Mouse (Mus musculus): ENCODE measurements around the gene Itpkb. TPM values are rescaled to one million over a fixed set of nuclear protein-coding genes. Genes with fewer than 3 reads are reported as not detected.

The Itpkb gene
- total RNA-seq, 1 experiment = 3.3 TPM

GRCm38 (mm10) chr1:180449641-180450040 lies 119.4 kb downstream of the Itpkb start:
- in situ Hi-C loops (cut with MboI; ENCODE audit: low sequenced_read_pairs in 2 of 2, unreplicated experiment in 2 of 2) = no loop called here
- H3K27ac ChIP-seq (ENCODE audit: insufficient read depth, low read depth, low read length, poor library complexity, severe bottlenecking) = no peak overlapping the region
- peaks cover 0 to 5% of the 10 kb centered on the region in 2 experiments; a peak in 1 of 4 replicates for H3K4me1 ChIP-seq (ENCODE audit: control insufficient read depth in 2 of 2, insufficient read depth in 2 of 2, low read length in 2 of 2, poor library complexity in 1 of 2)
- H3K9me3 ChIP-seq (ENCODE audit: control insufficient read depth, insufficient read depth, low read depth, low read length) = no peaks in the 10 kb centered on the region
- DNase-seq (ENCODE audit: low read depth, low spot score) = no peak
- no peak for TF ChIP-seq CHD2 (IDR thresholded peaks at IDR 0.05; ENCODE audit: low read depth, low read length)
- no peak for TF ChIP-seq MAFK (IDR thresholded peaks at IDR 0.05; ENCODE audit: insufficient read depth, low read depth, low read length)
- TF ChIP-seq ZC3H11A (IDR thresholded peaks at IDR 0.05; ENCODE audit: borderline replicate concordance, low read depth, low read length) = no peak
- no peak for TF ChIP-seq HCFC1 (IDR thresholded peaks at IDR 0.05; ENCODE audit: borderline replicate concordance, insufficient read depth, low read length)
- no peak for TF ChIP-seq ZNF384 (IDR thresholded peaks at IDR 0.05; ENCODE audit: low read depth, low read length)
- H3K36me3 ChIP-seq (ENCODE audit: control insufficient read depth, insufficient read depth, low read length, poor library complexity, severe bottlenecking) = no peaks in the 10 kb centered on the region
- no peak overlapping the region for H3K9ac ChIP-seq (ENCODE audit: insufficient read depth, low read depth, low read length, poor library complexity, severe bottlenecking)
- H3K4me3 ChIP-seq (ENCODE audit: insufficient read depth in 1 of 2, low read depth in 1 of 2, low read length in 2 of 2, poor library complexity in 1 of 2, severe bottlenecking in 1 of 2) = no peak overlapping the region

- DNase-seq (ENCODE audit: low read depth, low spot score) = no peak
Observed at GRCm38 (mm10) chr1:180458274-180458673, 128.0 kb downstream of the Itpkb start.

GRCm38 (mm10) chr1:180458680-180459079 lies 128.4 kb downstream of the Itpkb start:
- no peak overlapping the region for H3K9ac ChIP-seq (ENCODE audit: insufficient read depth, low read depth, low read length, poor library complexity, severe bottlenecking)
- no peak for TF ChIP-seq MAFK (IDR thresholded peaks at IDR 0.05; ENCODE audit: insufficient read depth, low read depth, low read length)
- TF ChIP-seq CHD2 (IDR thresholded peaks at IDR 0.05; ENCODE audit: low read depth, low read length) = no peak
- no peak for TF ChIP-seq HCFC1 (IDR thresholded peaks at IDR 0.05; ENCODE audit: borderline replicate concordance, insufficient read depth, low read length)
- no peak for TF ChIP-seq ZC3H11A (IDR thresholded peaks at IDR 0.05; ENCODE audit: borderline replicate concordance, low read depth, low read length)
- TF ChIP-seq ZNF384 (IDR thresholded peaks at IDR 0.05; ENCODE audit: low read depth, low read length) = no peak
- H3K9me3 ChIP-seq (ENCODE audit: control insufficient read depth, insufficient read depth, low read depth, low read length) = no peaks in the 10 kb centered on the region
- H3K4me3 ChIP-seq (ENCODE audit: insufficient read depth in 1 of 2, low read depth in 1 of 2, low read length in 2 of 2, poor library complexity in 1 of 2, severe bottlenecking in 1 of 2) = no peak overlapping the region
- H3K36me3 ChIP-seq (ENCODE audit: control insufficient read depth, insufficient read depth, low read length, poor library complexity, severe bottlenecking) = no peaks in the 10 kb centered on the region
- no peak for DNase-seq (ENCODE audit: low read depth, low spot score)
- peaks cover 0 to 5% of the 10 kb centered on the region in 2 experiments; a peak in 1 of 4 replicates for H3K4me1 ChIP-seq (ENCODE audit: control insufficient read depth in 2 of 2, insufficient read depth in 2 of 2, low read length in 2 of 2, poor library complexity in 1 of 2)
- no peak overlapping the region for H3K27ac ChIP-seq (ENCODE audit: insufficient read depth, low read depth, low read length, poor library complexity, severe bottlenecking)
- in situ Hi-C loops (cut with MboI; ENCODE audit: low sequenced_read_pairs in 2 of 2, unreplicated experiment in 2 of 2) = no loop called here

More at GRCm38 (mm10) chr1:180458274-180458673, 128.0 kb downstream of the Itpkb start:
- TF ChIP-seq ZC3H11A (IDR thresholded peaks at IDR 0.05; ENCODE audit: borderline replicate concordance, low read depth, low read length) (no peak), ZNF384 (IDR thresholded peaks at IDR 0.05; ENCODE audit: low read depth, low read length) (no peak), CHD2 (IDR thresholded peaks at IDR 0.05; ENCODE audit: low read depth, low read length) (no peak), HCFC1 (IDR thresholded peaks at IDR 0.05; ENCODE audit: borderline replicate concordance, insufficient read depth, low read length) (no peak), MAFK (IDR thresholded peaks at IDR 0.05; ENCODE audit: insufficient read depth, low read depth, low read length) (no peak)
- Histone ChIP-seq H3K9ac (ENCODE audit: insufficient read depth, low read depth, low read length, poor library complexity, severe bottlenecking) (no peak overlapping the region), H3K4me3 (ENCODE audit: insufficient read depth in 1 of 2, low read depth in 1 of 2, low read length in 2 of 2, poor library complexity in 1 of 2, severe bottlenecking in 1 of 2) (no peak overlapping the region), H3K9me3 (ENCODE audit: control insufficient read depth, insufficient read depth, low read depth, low read length) (no peaks in the 10 kb centered on the region), H3K27ac (ENCODE audit: insufficient read depth, low read depth, low read length, poor library complexity, severe bottlenecking) (no peak overlapping the region), H3K4me1 (ENCODE audit: control insufficient read depth in 2 of 2, insufficient read depth in 2 of 2, low read length in 2 of 2, poor library complexity in 1 of 2) (peaks cover 0 to 7% of the 10 kb centered on the region in 2 experiments; a peak in 1 of 4 replicates), H3K36me3 (ENCODE audit: control insufficient read depth, insufficient read depth, low read length, poor library complexity, severe bottlenecking) (no peaks in the 10 kb centered on the region)
- in situ Hi-C loops (cut with MboI; ENCODE audit: low sequenced_read_pairs in 2 of 2, unreplicated experiment in 2 of 2) = no loop called here

- no peaks in the 10 kb centered on the region for H3K9me3 ChIP-seq (ENCODE audit: control insufficient read depth, insufficient read depth, low read depth, low read length)
- no peaks in the 10 kb centered on the region for H3K36me3 ChIP-seq (ENCODE audit: control insufficient read depth, insufficient read depth, low read length, poor library complexity, severe bottlenecking)
- H3K4me1 ChIP-seq (ENCODE audit: control insufficient read depth in 2 of 2, insufficient read depth in 2 of 2, low read length in 2 of 2, poor library complexity in 1 of 2) = 0 out of 4 replicates have a peak, but pooled peaks cover 0 to 3% of the 10 kb centered on the region in 2 experiments
- H3K4me3 ChIP-seq (ENCODE audit: insufficient read depth in 1 of 2, low read depth in 1 of 2, low read length in 2 of 2, poor library complexity in 1 of 2, severe bottlenecking in 1 of 2) = no peak overlapping the region
- H3K9ac ChIP-seq (ENCODE audit: insufficient read depth, low read depth, low read length, poor library complexity, severe bottlenecking) = no peak overlapping the region
- no peak for TF ChIP-seq ZC3H11A (IDR thresholded peaks at IDR 0.05; ENCODE audit: borderline replicate concordance, low read depth, low read length)
- no peak for TF ChIP-seq MAFK (IDR thresholded peaks at IDR 0.05; ENCODE audit: insufficient read depth, low read depth, low read length)
- TF ChIP-seq HCFC1 (IDR thresholded peaks at IDR 0.05; ENCODE audit: borderline replicate concordance, insufficient read depth, low read length) = no peak
- no peak for TF ChIP-seq ZNF384 (IDR thresholded peaks at IDR 0.05; ENCODE audit: low read depth, low read length)
- no peak for TF ChIP-seq CHD2 (IDR thresholded peaks at IDR 0.05; ENCODE audit: low read depth, low read length)
- in situ Hi-C loops (cut with MboI; ENCODE audit: low sequenced_read_pairs in 2 of 2, unreplicated experiment in 2 of 2) = no loop called here
- H3K27ac ChIP-seq (ENCODE audit: insufficient read depth, low read depth, low read length, poor library complexity, severe bottlenecking) = no peak overlapping the region
- DNase-seq (ENCODE audit: low read depth, low spot score) = no peak
Observed at GRCm38 (mm10) chr1:180460721-180461120, 130.4 kb downstream of the Itpkb start.
